Mouse (Mus musculus): Measurements from ENCODE around the gene Ccer2. TPM values are rescaled to one million over a fixed set of nuclear protein-coding genes. Genes with fewer than 3 reads are reported as not detected.

The Ccer2 gene
- 1 to 10 TPM; 1.3 to 2.6 TPM for total RNA-seq (2021)

GRCm38 (mm10) chr7:28756079-28756478 is at the start of gene Ccer2:
Gene Ccer2 (plus strand): TSS chr7:28756174.
- DNase-seq (ENCODE audit: low spot score in 2 of 2), result no peak
- intact Hi-C loops (cut with DNase I), result no loop called here

GRCm38 (mm10) chr7:28709454-28709853 is 46.5 kb upstream of the Ccer2 start:
- intact Hi-C loops (cut with DNase I), result no loop called here
- DNase-seq (ENCODE audit: low spot score in 2 of 2), result no peak

- no peak for DNase-seq (ENCODE audit: low spot score in 2 of 2)
- intact Hi-C loops (cut with DNase I), result no loop called here
Observed at GRCm38 (mm10) chr7:28710962-28711361, 45.0 kb upstream of the Ccer2 start.

GRCm38 (mm10) chr7:28714667-28715066 is 41.3 kb upstream of the Ccer2 start:
- DNase-seq (ENCODE audit: low spot score in 2 of 2), result peak; percentile 43 to 51
- intact Hi-C loops (cut with DNase I), result no loop called here

GRCm38 (mm10) chr7:28715598-28715997 is 40.4 kb upstream of the Ccer2 start:
- intact Hi-C loops (cut with DNase I), result no loop called here
- no peak for DNase-seq (ENCODE audit: low spot score in 2 of 2)

GRCm38 (mm10) chr7:28716590-28717281 is 39.2 kb upstream of the Ccer2 start, which contains the start of gene Fbxo17:
Gene Fbxo17 (plus strand): TSS chr7:28716804.
- intact Hi-C loops (cut with DNase I), result no loop called here
- DNase-seq (ENCODE audit: low spot score in 2 of 2), result peak in 1 of 2 experiments; percentile 34

GRCm38 (mm10) chr7:28717726-28718125 is 38.2 kb upstream of the Ccer2 start:
- intact Hi-C loops (cut with DNase I), result no loop called here
- no peak for DNase-seq (ENCODE audit: low spot score in 2 of 2)

GRCm38 (mm10) chr7:28719159-28719558 is 36.8 kb upstream of the Ccer2 start:
- DNase-seq (ENCODE audit: low spot score in 2 of 2), result no peak
- intact Hi-C loops (cut with DNase I), result no loop called here

GRCm38 (mm10) chr7:28719650-28720049 is 36.3 kb upstream of the Ccer2 start:
- intact Hi-C loops (cut with DNase I), result no loop called here

GRCm38 (mm10) chr7:28720753-28721537 is 35.0 kb upstream of the Ccer2 start:
- DNase-seq (ENCODE audit: low spot score in 2 of 2), result no peak
- intact Hi-C loops (cut with DNase I), result no loop called here

More at GRCm38 (mm10) chr7:28719650-28720049, 36.3 kb upstream of the Ccer2 start:
- no peak for DNase-seq (ENCODE audit: low spot score in 2 of 2)

GRCm38 (mm10) chr7:28722079-28722478 is 33.9 kb upstream of the Ccer2 start:
- intact Hi-C loops (cut with DNase I), result no loop called here
- no peak for DNase-seq (ENCODE audit: low spot score in 2 of 2)

GRCm38 (mm10) chr7:28724613-28725012 is 31.4 kb upstream of the Ccer2 start:
- intact Hi-C loops (cut with DNase I), result no loop called here
- no peak for DNase-seq (ENCODE audit: low spot score in 2 of 2)

GRCm38 (mm10) chr7:28726600-28726999 is 29.4 kb upstream of the Ccer2 start:
- intact Hi-C loops (cut with DNase I), result loop anchor here (2.0 kb wide), 3 partner anchors 126 to 290 kb away; partner anchors contain the start of gene Gmfg
- peak; percentile 76 to 79 for DNase-seq (ENCODE audit: low spot score in 2 of 2)

GRCm38 (mm10) chr7:28727649-28728340 is 28.2 kb upstream of the Ccer2 start:
- intact Hi-C loops (cut with DNase I), result loop anchor here (2.0 kb wide), 3 partner anchors 127 to 291 kb away; partner anchors contain the start of gene Gmfg
- peak; percentile 28 to 37 for DNase-seq (ENCODE audit: low spot score in 2 of 2)

- DNase-seq (ENCODE audit: low spot score in 2 of 2), result no peak
- intact Hi-C loops (cut with DNase I), result no loop called here
Observed at GRCm38 (mm10) chr7:28732341-28733142, 23.4 kb upstream of the Ccer2 start.

- intact Hi-C loops (cut with DNase I), result no loop called here
- DNase-seq (ENCODE audit: low spot score in 2 of 2), result no peak
Observed at GRCm38 (mm10) chr7:28733211-28733610, 22.8 kb upstream of the Ccer2 start.

GRCm38 (mm10) chr7:28735701-28736100 is 20.3 kb upstream of the Ccer2 start:
- intact Hi-C loops (cut with DNase I), result no loop called here
- no peak for DNase-seq (ENCODE audit: low spot score in 2 of 2)

GRCm38 (mm10) chr7:28739829-28740228 is 16.1 kb upstream of the Ccer2 start:
- intact Hi-C loops (cut with DNase I), result no loop called here
- no peak for DNase-seq (ENCODE audit: low spot score in 2 of 2)

GRCm38 (mm10) chr7:28740949-28741348 is 15.0 kb upstream of the Ccer2 start:
- DNase-seq (ENCODE audit: low spot score in 2 of 2), result no peak
- intact Hi-C loops (cut with DNase I), result no loop called here
